Mouse (Mus musculus) embryo, embryonic 10 days (tissue): ENCODE measurements around the gene Trim14.

Experiments
- DNase-seq: peaks from one replicate; pipeline ENCODE4 v3.0.0-alpha.2; 2015; ENCODE audit warnings: low spot score

Gene Trim14

DNA sequence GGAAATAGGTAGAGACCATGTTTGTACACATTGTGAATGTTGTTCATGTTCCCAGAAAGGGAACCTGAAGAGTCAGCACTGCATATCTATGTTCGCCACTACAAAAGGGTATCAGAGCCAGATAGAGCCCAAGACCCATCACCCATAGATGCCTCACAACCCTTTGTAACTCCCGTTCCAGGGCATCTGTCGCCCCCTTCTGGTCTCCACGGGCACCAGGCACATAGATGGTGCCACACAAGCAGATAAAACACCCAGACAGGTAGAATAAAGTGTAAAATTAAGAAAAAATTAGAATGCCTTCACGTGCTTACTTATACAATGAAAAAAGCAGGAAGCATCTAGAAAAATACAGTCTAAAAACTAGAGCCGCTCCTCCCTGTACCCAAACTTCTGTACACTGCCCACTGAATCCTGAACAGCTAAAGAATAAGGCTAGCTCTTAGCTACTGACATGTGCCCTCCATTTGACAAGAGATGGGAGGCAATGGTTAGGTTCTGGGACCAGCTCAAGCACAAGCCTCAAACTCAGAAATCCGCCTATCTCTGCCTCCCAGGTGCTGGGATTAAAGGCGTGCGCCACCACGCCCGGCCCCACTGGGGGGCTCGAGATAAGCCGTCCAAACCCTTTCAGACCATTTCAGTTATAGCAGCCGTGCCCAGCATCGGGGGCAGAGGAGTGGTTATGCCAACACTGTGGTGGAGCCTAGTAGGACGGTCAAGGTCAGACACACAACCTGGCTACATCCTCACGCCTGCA lies 9.0 kb downstream of the Trim14 start:
- no peak for DNase-seq

DNA sequence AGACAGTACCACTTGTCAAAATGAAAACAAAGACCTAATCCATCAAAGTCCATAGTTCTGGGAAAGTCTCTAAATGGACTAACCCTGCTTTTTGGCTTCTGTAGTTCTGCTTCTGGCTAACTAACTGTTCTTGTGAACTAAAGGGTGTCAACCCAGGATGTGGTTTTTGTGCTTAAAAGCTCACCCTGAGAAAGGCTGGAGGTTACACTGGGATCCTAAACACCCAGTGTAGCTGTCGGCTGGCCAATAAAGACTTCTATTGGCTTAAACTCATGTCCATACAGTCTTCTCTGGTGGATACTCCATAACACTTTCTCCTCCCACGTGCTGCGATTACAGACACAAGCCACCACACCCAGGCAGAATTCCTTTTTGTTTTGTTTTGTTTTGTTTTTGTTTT lies 9.7 kb downstream of the Trim14 start:
- DNase-seq, result no peak

DNA sequence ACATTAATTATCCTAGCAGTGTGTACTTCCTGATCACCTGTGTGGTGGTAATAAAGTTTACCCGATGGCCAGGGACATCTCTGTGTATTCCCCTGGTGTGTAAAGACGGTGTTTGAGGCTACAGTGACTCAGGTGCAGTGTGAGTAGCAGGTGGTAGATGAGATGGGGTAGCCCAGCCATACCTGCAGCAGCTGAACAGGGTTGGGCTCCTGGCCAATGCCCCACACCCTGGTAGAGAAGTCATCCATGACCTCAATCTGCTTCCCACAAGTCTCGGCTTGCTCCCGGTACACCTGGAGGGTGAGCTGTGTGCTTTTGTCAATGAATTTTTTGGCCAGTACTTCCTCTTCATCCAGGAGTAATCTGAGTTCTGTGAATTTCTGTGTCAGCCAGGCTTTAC lies 12.6 kb downstream of the Trim14 start:
- no peak for DNase-seq

DNA sequence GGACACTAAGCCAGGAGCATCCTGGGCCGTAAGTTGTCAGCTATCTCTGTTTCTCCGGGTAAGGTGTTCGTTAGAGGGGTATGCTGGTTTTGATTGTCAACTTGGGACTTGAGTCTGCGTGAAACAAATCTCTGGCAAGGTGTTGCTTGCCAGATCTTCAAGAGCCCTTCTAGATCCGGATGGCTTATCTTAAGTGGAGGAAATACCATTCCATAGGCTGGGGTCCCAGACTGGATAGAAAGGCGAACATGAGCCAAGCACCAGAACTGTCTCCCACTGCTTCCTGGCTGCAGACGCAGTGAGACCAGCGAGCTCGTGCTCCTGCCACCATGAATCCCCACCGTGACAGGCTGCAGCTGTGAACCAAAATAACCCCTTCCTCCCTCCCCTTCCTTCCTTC lies 14.5 kb downstream of the Trim14 start:
- no peak for DNase-seq

DNA sequence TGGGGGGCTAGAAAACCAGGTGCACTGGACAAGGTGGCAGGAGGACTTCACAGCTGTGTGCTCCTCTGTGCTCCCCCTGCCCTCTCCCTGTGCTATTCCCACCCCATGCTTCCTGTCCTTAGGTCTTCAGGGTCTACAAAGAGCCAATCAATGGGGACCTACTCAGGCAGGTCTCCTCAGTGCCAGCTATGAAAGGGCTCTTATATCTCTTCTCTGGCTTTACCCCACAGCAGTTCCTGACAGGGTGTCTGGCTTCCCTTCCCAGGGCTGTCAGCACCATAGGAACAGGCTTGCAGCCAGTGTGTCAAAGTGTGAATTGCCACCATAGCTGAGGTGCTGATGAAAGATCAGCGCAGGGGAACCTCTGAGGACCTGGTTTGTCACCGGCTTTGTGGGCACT lies 15.4 kb downstream of the Trim14 start:
- no peak for DNase-seq

DNA sequence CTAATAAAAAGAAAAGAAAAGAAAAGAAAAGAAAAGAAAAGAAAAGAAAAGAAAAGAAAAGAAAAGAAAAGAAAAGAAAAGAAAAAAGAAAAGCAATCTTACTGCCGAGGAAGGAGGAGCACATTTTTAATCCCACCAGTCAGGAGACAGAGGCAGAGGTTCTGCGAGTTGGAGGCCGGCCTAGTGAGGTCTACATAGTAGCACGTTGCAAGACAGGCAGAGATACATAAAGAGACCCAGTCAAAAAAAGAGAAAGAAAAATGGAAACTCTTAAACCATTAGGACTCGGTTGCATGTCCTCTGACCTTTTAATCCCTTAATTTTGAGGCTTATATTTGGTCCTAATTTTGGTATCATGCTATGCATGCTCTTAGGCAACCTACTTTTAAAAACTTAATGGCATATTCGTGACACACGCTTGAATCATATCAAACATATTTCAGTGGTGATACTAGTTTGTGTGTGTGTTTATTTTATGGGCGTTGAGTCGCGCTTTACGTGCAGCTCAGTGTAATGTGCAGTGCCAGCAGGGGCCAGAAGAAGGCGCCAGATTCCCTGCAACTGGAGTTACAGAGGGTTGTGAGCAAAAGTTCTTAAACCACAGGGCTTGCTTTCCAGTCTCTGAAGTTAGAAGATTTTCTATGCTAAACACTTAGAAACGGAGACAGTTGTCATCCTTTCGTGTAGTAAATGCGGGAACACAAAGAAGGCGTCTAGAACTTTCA lies 28.0 kb downstream of the Trim14 start:
- peak; percentile 81 for DNase-seq

DNA sequence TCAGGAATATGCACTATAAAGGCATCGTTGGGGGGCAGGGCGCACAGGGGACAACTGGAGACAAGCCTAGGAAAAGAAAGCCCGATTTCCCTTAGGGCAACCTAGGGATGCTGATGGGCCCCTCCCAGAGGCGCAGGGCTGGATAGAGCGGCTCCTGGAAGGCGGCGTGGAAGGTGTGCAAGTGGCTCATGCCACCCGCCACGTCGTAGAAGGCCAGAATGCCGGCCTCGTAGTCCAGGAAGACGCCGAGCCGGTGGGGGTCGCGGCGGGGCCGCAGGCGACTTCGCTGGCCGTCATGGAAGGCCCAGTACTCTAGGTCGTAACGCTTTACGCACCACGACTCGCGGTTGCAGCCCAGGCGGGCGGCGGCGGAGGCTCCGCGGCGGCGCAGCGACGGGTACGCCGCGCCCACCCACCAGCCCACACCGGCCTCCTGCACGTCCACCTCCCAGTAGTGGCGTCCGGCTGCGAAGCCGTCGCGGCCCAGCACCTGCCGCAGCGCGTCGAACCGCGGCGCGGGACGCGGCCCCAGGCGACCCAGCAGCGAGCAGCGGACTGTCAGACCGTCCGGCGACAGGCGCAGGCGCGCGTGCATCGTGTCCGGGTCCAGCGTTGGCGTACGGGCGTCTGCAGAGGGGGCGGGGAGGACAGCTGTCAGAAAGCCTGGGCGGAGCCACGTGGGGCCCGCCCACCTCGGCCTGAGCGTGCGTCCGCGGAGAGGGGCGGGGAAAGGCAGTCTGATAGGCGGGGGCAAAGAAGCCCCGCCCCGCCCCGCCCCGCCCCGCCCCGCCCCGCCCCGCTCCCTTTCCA lies 28.9 kb downstream of the Trim14 start:
- DNase-seq, result peak; percentile 94

DNA sequence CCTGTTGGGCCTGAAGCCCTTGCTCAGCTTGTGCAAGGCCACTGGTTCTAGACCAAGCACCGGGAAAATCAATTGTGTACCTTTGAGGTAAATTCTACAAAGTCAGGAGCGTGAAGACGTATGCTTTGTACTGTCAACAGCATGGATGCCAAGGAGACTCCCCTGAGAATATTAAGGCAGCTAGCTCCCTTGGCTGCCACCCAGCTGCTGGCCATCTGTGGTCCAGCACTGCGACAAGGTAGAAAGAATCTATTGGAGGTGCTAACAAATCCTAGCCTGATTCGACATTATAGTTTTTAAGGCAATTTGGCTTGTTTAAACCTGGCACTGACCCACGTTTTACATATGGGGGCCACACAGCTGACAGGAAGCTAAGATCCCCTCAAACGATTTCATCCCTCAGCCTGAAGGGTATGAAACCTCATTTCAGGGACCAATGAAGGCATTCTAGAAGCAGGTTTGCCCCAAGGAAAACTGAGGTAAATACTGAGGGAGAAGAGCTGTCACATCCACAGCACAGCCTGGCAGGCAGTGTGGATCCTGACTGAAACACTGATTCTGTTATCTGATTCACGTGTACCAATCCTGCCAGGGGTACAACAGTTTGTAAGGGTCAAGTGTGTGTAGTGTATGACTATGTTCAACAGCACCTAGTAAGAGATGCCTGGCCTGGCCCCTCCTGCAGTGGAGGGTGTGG lies 30.4 kb downstream of the Trim14 start:
- no peak for DNase-seq

DNA sequence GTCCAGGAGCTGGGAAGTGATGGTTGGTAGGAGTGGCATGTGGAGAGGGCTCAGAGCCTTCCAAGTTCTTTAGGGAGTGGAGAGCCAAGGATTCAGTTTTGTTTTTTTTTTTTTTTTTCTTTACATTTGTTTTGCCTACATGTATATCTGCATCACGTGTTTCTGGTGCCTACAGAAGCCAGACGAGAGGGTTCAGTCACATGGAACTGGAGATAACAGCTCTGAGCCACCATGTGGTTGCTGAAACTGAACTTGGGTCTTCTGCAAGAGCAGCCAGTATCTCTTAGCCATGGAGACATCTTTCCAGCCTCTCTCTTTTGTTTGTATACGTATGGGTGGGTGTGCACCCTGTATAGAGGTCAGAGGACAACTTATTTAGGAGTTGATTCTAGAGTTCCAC lies 32.1 kb downstream of the Trim14 start:
- no peak for DNase-seq

DNA sequence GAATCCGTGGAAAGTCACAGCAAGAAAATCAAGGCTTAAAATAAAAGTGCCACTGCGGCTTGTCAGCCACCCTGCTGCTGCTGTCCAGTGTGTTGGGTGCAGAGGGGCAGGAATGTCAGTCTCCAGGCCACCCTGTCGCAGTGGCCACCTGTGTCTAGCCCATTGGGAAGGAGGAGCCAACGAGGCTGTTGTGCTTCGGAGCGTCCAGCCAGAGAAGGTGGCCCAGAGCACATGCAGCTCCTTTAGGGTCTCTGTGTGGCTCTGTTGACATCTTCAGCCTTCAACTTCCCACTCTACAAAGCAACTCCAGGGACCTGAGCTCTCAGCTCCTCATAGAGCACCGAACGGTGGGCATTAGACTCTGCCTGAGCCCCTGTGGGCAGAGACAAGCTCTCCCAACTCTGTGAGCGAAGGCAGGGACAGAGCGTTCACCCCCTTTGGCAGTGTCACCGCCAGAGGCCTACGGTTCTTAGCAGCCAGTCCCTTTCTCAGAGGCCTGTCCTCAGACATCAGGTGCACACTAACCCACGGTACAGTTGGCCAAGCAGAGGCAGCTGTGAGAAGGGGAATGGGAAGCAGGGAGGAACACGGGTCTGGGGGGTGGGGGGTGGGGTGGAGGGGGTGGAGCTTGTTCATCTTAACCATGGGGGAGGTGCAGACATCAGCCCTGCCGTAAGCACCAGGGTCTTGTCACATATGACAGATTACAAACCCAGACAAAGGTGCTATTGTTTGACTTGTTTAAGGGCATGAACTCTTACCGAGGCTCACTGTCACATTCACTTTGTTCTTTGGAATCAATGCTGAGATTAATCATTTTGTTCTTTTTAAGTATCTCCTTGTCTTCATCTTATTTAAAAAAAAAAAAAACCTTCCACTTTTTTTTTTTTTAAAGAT lies 33.1 kb downstream of the Trim14 start:
- DNase-seq, result peak; percentile 48

DNA sequence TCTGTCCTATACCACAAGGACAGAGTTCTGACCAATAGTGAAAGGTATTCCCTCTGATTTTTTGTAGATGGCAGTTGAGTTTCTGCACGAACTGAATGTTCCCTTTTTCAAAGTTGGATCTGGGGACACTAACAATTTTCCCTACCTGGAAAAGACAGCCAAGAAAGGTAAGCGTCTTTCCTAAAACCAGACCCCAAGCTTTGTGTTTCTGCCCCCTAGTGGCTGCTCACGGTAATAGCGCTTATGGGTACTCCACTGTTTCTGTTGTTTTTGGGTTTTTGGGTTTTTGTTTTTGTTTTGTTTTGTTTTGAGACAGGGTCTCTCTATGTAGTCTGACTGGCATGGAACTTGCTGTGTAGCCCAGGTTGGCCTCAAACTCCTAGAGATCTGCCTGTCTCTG lies 37.0 kb downstream of the Trim14 start:
- DNase-seq, result peak; percentile 53

DNA sequence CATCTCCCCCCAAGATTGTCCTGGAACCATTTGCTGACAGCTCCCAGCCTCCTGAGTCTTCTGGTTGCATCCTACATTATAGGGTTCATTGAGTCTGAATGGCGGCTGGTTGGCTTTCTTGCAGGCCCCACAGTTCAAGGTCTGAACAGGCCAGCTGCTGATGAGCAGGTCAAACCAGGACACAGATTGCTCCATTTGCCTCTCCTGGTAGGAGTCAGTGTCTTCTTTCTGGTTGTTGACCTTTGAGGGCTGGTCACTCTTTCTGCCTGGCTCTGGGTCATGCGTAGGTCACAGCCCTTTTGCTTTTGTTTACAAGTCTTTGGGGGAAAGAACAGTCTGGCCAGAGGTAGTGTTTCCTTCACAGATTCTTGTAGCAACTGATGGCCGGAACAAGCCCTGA lies 37.4 kb downstream of the Trim14 start:
- DNase-seq, result peak; percentile 70

DNA sequence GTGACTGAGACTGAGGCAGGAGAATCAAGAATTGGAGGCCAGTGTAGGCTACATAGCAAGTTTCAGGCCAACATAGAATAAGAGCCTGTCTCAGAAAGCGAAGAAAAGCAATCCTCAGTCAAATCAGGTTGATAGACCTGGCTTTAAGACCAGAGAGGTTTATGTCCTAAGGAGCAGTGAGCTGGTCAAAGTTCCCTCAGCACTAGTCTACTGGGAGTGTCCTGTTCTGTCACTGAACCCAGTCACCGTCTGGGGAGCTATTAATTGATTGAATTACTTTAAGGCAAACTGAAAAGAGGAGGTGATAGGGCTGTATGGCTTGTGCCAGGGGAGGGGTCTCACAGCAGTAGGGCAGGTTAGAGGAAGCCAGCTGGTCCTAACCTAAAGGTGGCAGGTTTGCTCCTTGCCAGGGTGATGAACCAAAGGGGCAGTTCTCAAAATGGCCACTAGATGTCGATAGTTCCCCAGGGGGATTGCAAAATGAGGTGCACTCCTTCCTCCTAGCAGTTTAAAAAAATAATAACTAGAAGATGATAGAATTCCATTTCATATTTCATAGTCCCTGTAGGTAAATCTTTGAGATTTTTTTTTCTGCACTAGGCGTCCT lies 38.6 kb downstream of the Trim14 start:
- DNase-seq, result peak; percentile 71

DNA sequence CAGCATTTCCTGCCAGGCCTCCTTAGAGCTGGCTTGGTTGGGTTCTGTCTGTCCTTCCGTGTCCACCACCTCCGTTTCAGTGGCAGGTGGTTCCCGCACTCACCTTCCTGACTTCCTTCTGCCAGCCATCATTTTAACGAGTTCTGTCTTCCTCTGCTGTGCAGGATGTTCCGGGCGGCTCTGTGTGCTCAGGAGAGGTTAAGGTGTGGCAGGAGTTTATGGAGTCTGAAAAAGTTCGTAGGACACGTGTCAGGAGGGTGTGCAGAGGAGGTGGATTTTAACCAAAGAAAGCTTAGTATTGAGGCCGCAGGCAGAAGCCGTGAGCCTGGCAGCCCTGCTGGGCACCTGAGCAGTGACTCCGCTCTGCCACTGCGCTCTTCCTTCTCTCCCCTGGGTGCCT lies 40.4 kb downstream of the Trim14 start:
- no peak for DNase-seq

DNA sequence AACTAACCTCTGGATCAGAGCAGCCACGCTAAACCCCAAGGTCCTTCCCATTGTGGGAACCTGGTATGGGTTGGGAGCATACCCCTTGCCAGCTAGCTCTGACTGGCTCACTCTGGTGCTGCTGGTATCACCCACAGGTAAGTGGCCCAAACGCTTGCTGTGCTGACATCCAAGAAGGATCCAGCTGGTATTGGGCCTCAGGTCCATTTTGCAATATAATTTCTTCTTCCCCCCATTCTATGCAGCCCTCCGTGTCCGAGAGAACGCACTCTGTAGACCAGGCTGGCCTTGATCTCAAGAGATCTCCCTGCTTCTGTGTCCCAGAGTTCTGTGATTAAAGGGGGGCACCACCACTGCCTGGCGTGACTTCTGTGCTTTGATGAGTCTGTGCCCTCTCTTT lies 42.9 kb downstream of the Trim14 start:
- DNase-seq, result no peak

DNA sequence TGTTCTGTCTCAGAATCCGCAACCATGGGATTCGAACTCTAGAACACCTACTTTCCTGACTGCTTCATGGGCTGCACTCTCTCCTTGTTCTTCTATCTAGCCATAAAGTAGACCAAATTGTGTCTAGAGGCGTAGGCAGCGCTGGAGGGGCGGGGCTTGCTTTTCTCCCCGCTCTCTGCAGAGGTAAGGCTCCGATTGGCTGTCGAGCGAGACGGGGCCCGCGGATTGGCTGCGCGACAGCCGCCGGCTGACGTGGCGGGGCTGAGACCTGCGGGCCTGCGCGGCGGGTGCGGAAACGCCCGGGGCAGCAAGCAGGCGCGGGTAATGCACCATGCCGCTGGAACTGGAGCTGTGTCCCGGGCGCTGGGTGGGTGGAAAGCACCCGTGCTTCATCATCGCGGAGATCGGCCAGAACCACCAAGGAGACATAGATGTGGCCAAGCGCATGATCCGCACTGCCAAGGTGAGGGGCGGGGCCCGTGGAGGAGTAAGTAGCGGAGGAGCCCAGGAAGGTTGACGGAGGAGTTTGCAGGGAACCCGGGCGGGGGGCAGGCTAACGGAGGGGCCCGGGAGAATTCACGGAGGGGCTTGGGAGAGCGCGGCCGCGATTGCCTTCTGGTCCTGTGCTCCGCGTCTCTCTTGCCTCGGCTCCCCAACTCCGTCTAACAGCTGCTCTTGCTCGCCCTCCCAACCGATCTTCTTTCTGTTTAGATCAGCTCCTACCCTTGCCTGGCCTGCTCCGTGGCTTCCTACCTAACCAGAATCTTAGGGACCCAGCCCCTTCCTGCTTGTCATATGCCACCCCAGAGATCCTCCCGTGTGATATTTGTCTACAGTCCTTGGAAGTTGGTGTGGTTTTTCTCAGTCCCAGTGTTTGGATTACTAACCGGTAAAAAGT lies 46.7 kb downstream of the Trim14 start, which contains the start of gene Nans:
Nans (plus strand) TSS at position 221 of the 898 bp plus-strand sequence.
- peak; percentile 95 for DNase-seq

DNA sequence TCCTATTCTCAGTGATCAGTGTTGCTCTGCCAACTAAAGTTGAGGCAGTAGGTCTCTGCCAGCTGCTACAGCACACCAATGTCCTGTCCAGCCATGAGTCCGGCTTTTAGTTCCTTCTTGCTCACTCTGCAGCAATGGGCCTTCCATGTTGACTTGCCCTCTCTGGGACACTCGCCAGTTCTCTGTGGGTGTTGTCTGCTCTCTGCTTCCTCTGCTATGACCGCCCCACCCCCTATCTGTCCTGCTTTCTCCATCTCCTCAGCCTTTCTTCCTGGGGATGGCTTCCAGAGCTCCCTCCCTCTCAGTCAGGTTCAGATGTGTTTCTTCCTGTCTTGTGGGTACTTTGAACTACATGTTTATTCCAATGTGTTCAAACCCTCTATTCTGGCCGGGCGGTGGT lies 48.6 kb downstream of the Trim14 start:
- no peak for DNase-seq

DNA sequence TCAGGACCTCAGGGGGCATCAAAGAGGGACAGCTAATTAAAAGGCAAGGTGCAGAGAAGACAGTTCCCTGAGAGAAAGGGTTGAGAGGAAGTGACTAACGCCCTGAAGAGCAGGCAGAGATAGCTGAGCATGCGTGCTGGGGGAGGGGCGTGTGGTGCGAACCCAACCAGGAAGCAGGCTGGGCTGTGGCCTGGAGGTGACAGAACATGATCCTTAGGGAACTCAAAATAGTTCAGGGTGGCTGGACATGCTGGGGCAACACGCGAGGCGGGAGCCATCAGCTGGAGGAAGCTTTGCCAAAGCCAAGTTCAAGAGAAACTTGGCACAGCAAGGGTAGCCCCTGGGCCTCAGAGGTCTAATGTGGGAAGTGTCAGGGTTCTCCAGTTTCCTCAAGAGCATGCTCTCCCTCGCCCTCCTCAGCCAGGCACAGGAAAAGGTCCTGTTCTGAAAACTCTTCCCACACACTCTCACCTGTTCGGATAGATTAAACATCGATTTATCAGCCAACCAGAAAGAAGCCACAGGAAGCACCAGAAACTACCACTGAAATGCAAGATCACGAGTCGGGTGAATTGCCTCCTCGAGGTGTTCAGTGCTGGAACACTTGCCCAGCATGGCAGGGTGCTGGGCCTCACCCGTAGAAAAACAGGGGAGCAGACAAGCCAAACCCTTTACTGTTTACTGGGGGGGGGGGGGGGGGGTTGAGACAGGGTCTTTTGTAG lies 50.1 kb downstream of the Trim14 start:
- DNase-seq, result peak; percentile 58

DNA sequence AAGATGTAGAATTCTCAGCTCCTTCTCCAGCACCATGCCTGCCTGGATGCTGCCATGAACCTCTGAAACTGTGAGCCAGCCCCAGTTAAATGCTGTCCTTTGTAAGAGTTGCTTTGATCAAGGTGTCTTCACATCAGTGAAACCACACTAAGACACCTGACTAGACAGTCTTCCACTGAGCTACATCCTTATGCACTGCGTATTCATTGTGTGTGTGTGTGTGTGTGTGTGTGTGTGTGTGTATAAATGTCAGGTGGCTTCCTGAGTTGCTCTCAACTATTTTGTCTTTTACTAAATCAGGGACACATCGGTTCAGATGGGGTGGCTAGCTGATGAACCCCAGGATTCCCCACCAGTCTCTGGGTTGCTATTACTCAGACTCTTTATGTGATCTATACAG lies 56.9 kb downstream of the Trim14 start:
- DNase-seq, result no peak
